Mouse (Mus musculus) forebrain, embryonic 16.5 days (tissue): ENCODE data around the gene Srl. TPM values are rescaled to one million over a fixed set of nuclear protein-coding genes. Genes with fewer than 3 reads are reported as not detected.

Experiments
- ATAC-seq: fragments of 200-750 bp; cut with Nextera tagmentation; 2 replicates; pipeline ENCODE4 v1.8.0; 2017; ENCODE audit warnings: mild to moderate bottlenecking, moderate library complexity
- H3K27ac ChIP-seq: fragments of 300-500 bp; sonication (generic); 2 replicates; pipeline ENCODE4 v1.5.1; 2014; ENCODE audit warnings: low read length, control low read depth
- H3K27me3 ChIP-seq: fragments of 300-500 bp; sonication (generic); replicated peaks from 2 replicates; pipeline ENCODE4 v1.6.1; 2014; ENCODE audit warnings: low read length; ENCODE audit not compliant: control insufficient read depth, insufficient read depth
- H3K36me3 ChIP-seq: fragments of 300-500 bp; sonication (generic); 2 replicates; pipeline ENCODE4 v1.6.1; 2014; ENCODE audit not compliant: control insufficient read depth, insufficient read depth
- H3K4me1 ChIP-seq: fragments of 300-500 bp; sonication (generic); replicated peaks from 2 replicates; pipeline ENCODE4 v1.6.1; 2014; ENCODE audit warnings: low read length; ENCODE audit not compliant: control insufficient read depth, insufficient read depth
- H3K4me2 ChIP-seq: fragments of 300-500 bp; sonication (generic); 2 replicates; pipeline ENCODE4 v1.6.1; 2014; ENCODE audit warnings: mild to moderate bottlenecking, low read length, control low read depth
- H3K4me3 ChIP-seq: fragments of 300-500 bp; sonication (generic); replicated peaks from 2 replicates; pipeline ENCODE4 v1.5.1; 2014; ENCODE audit warnings: mild to moderate bottlenecking, low read length, control low read depth
- H3K9ac ChIP-seq: fragments of 300-500 bp; sonication (generic); replicated peaks from 2 replicates; pipeline ENCODE4 v1.6.1; 2014; ENCODE audit warnings: low read depth, low read length, control low read depth
- H3K9me3 ChIP-seq: fragments of 300-500 bp; sonication (generic); 2 replicates; pipeline ENCODE4 v1.6.1; 2016; ENCODE audit warnings: low read length; ENCODE audit not compliant: control insufficient read depth
- WGBS: fragments of 180-500 bp; shearing (Covaris S2); extraction: QIAGEN DNeasy Blood & Tissue Kit; methylation state at CpG from one replicate; pipeline ENCODE4 v1.1.7; 2014; 5-methylcytosine and 5-hydroxymethylcytosine counted together
- polyA plus RNA-seq: library from polyadenylated mRNA; unstranded; fragments of >200 nt; fragmentation: Nextera tagmentation; extraction: Ambion mirVana; gene quantifications from 2 replicates; pipeline ENCODE4 v1.2.1, GENCODE M21; 2015

Gene Srl
- polyA plus RNA-seq, 1 experiment from 2014 or later: 45.2 TPM

DNA sequence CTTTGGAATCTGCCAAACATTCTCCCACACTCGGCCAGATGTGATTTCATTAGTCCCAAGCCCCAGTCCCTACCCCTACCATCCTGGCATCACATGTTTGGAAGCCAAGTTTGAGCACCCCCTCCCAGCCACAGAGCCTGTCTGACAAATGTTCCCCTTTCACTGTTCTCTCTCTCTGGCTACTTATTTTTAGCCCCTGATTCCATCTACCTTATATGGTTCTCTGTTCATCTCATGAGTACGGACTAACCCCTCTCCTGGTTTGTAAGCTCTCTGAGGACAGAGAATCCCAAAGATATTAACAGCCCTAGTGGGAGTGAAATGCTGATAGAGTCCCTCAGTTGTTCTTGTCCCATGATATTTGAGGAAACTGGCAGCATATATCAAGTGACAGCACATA is 30.2 kb downstream of the Srl start:
- no peak for ATAC-seq
- WGBS: 92% methylated on average over 2 of the region's 2 CpGs
- Histone ChIP-seq H3K4me1 (no peaks in the 10 kb centered on the region), H3K4me2 (no peak overlapping the region), H3K36me3 (no peaks in the 10 kb centered on the region), H3K4me3 (no peak overlapping the region), H3K27ac (no peak overlapping the region), H3K9ac (no peak overlapping the region), H3K9me3 (no peaks in the 10 kb centered on the region), H3K27me3 (no peaks in the 10 kb centered on the region)

DNA sequence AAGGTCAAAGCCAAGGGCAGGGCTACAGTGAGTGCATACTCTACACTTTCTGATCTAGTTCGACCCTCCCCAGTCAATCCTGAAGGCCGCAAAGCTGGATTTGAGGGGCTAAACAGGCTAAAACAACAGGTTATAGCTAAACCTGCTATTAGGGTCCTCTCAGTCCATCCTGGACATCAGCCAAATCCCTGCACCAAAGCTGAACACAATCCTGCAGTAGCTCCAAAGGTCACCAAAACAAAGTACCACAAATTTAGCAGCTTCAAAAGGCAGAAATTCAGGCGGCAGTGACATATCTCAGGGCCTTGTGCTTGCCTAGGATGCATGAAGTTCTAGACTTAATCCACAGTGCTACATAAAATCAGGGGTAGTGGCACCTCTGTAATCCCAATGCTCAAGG is 35.4 kb downstream of the Srl start:
- ATAC-seq: no peak
- Histone ChIP-seq H3K9me3 (no peaks in the 10 kb centered on the region), H3K27me3 (no peaks in the 10 kb centered on the region), H3K4me1 (no peaks in the 10 kb centered on the region), H3K4me3 (no peak overlapping the region), H3K4me2 (no peak overlapping the region), H3K36me3 (no peaks in the 10 kb centered on the region), H3K9ac (no peak overlapping the region), H3K27ac (no peak overlapping the region)
- 83% methylated on average over 3 of the region's 3 CpGs for WGBS

DNA sequence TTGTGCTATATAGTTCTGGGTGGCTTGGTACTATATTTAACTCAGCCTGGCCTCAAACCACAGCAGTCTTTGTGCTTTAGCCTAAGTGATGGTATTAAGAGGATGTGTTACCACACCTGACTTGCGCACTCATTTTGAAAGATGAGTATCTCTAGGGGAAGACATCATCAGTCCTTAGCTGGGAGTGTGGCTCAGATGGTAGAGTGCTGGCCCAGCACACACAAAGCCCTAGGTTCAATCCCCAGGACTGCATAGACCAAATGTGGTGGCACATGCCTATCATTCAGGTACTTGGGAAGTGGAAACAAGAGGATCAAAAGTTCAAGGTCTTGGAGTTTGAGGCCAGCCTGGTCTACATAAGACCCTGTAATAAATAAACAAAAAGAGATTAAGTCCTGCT is 38.1 kb downstream of the Srl start:
- Histone ChIP-seq H3K4me1 (no peaks in the 10 kb centered on the region), H3K9me3 (no peaks in the 10 kb centered on the region), H3K27ac (no peak overlapping the region), H3K4me2 (no peak overlapping the region), H3K4me3 (no peak overlapping the region), H3K36me3 (no peaks in the 10 kb centered on the region), H3K9ac (no peak overlapping the region), H3K27me3 (no peaks in the 10 kb centered on the region)
- 97% methylated on average over 1 of the region's 1 CpGs for WGBS
- no peak for ATAC-seq

DNA sequence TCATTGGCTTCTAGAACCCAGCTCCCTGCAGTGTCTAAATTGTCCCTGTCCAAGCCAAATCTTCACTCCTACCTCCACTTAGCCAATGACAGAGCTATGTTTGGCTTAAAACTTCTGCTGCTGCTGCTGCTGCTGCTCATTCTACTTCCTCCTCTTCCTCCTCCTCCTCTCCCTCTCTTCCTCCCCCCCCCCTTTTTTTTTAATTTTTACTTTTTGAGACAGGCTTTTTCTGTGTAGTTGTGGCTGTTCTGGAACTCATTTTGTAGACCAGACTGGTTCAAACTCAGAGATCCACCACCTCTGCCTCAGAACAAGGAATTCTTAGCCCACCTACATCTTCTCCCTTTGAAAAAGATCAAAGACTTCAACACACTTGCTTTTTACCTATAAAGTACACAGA is 39.0 kb downstream of the Srl start:
- Histone ChIP-seq H3K4me3 (no peak overlapping the region), H3K9ac (no peak overlapping the region), H3K4me2 (no peak overlapping the region), H3K27ac (no peak overlapping the region), H3K36me3 (no peaks in the 10 kb centered on the region), H3K9me3 (no peaks in the 10 kb centered on the region), H3K4me1 (no peaks in the 10 kb centered on the region), H3K27me3 (no peaks in the 10 kb centered on the region)
- ATAC-seq: no peak

DNA sequence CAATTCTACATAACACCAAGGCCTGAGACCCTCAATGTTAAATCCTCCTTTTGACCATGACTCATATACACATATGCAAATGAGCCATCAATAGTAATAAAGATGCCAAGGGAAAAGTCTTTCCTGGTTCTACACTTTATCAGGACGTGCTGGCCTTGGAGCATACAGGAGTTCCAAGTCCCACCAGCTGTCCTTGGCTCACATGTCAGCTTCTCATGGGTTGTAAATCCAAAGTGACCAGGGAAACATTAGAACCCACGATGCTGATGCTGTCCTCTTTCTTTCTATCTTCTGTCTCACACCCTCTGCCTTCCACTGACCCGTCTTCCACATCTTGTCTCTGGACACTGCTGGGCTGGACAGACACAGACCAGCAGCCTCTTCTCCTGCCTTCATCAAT is 39.9 kb downstream of the Srl start:
- no peak overlapping the region for H3K4me3 ChIP-seq
- 89% methylated on average over 3 of the region's 3 CpGs for WGBS
- H3K27ac ChIP-seq: no peak overlapping the region
- no peaks in the 10 kb centered on the region for H3K4me1 ChIP-seq
- no peak overlapping the region for H3K9ac ChIP-seq
- ATAC-seq: no peak
- no peaks in the 10 kb centered on the region for H3K9me3 ChIP-seq
- H3K4me2 ChIP-seq: no peak overlapping the region
- no peaks in the 10 kb centered on the region for H3K36me3 ChIP-seq
- H3K27me3 ChIP-seq: no peaks in the 10 kb centered on the region

DNA sequence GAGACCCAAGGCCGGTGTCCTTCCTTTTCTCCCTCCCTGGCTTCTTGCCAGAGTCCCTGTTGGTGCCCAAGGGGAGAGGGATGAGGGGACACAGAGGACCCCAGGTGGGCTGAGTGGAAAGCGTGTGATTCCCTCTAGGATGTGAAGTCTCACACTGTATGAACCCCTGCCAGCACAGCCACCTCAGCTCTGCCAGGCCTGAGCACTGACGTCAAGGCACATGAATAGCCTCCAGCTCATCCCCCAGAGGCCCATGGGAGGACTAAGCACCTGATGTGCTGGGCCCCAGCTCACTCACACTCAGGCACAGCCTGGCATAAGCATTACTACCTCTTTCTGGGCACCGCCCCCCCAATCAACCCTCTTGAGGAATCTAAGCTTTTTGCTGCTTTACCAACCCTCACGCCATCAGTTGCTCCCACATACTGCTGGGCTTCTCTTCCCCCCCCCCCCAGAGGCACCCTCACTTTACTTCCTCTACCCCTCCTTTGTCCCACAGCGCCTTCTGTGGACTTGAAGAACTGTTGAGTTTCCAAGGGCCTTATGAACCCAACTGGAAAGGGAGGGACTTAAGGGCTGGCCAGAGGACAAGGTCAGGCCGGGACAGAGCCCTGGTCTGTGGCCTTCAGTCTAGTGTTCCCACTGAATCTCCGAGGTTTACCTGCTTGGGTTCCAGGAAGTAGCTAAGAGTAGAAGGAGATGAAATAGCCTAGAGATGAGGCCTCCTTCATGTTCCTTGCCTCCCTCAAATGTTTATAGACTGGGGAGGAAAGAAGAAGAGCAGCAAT is 40.8 kb downstream of the Srl start:
- no peaks in the 10 kb centered on the region for H3K4me1 ChIP-seq
- no peak overlapping the region for H3K4me3 ChIP-seq
- WGBS: 80% methylated on average over 8 of the region's 8 CpGs
- no peak for ATAC-seq
- no peak overlapping the region for H3K27ac ChIP-seq
- H3K36me3 ChIP-seq: no peaks in the 10 kb centered on the region
- no peak overlapping the region for H3K4me2 ChIP-seq
- no peak overlapping the region for H3K9ac ChIP-seq
- no peaks in the 10 kb centered on the region for H3K27me3 ChIP-seq
- no peaks in the 10 kb centered on the region for H3K9me3 ChIP-seq

DNA sequence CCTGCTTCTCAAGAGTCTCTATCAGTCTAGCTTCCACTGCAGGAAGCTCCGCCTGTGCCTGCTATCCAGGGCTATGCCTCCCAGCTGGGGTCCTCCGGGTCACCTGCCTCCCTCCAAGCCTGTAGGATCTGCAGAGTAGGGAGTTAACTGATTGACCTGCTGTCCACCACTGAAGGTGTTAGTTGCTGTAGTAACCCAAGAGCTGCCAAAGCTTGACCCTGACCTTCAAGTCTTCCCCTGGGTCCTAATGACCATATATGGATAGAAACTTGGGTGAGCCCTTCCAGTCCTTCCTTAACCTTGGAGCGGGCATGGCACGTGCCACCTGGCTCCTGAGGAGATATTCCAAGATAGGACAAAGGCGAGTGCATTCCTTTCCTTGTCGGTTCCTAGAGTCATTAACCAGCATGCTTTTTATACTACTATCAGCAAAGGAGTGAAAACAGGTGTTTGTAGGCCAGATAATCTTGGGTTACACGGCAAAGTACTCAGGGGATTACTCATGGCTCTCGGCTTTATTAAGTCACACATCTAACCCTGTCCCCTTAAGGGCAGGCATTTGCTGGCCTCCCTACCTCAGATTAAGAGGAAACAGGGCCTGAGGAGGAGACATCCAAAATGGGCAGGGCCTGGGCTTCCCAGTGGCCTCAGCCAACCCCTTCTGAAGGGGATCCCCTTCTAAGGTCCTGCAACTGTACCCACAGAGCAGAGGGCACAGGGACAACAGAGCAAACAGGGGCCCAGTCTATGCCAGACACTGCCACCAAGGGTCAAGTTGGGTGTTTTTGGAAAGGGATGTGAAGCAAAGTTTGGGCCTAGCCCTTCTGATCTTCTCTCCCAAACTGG is 43.6 kb downstream of the Srl start:
- 85% methylated on average over 8 of the region's 8 CpGs for WGBS
- ATAC-seq: no peak
- no peak overlapping the region for H3K9ac ChIP-seq

DNA sequence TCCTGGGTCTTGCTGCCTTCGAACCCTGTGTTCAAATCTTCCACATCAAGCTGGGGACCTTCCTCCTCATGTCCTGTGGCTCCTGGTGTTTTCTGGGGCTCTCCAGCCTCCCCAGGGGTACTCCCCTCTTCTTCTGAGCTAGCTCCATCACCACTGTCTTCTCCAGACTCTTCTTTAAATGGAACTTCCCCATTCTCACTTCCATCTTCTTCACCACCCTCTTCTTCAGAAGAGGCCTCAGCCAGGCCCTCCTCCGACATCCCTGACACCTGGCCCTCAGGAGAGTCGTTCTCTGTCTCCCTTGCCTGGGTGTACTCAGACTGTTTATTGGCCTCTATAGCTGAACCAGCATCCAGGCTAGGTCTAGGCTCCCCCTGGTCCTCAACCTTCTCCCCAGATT is 45.1 kb downstream of the Srl start:
- no peaks in the 10 kb centered on the region for H3K36me3 ChIP-seq
- ATAC-seq: no peak
- no peak overlapping the region for H3K4me3 ChIP-seq
- no peaks in the 10 kb centered on the region for H3K27me3 ChIP-seq
- WGBS: 97% methylated on average over 3 of the region's 3 CpGs
- H3K4me2 ChIP-seq: no peak overlapping the region
- H3K9ac ChIP-seq: no peak overlapping the region
- H3K27ac ChIP-seq: no peak overlapping the region
- no peaks in the 10 kb centered on the region for H3K9me3 ChIP-seq
- H3K4me1 ChIP-seq: 0 out of 2 replicates have a peak, but pooled peaks cover 2% of the 10 kb centered on the region

More for the DNA sequence above, 43.6 kb downstream of the Srl start:
- Histone ChIP-seq H3K4me3 (no peak overlapping the region), H3K9me3 (no peaks in the 10 kb centered on the region), H3K36me3 (no peaks in the 10 kb centered on the region), H3K27me3 (no peaks in the 10 kb centered on the region), H3K4me1 (0 out of 2 replicates have a peak, but pooled peaks cover 2% of the 10 kb centered on the region), H3K27ac (no peak overlapping the region), H3K4me2 (no peak overlapping the region)

DNA sequence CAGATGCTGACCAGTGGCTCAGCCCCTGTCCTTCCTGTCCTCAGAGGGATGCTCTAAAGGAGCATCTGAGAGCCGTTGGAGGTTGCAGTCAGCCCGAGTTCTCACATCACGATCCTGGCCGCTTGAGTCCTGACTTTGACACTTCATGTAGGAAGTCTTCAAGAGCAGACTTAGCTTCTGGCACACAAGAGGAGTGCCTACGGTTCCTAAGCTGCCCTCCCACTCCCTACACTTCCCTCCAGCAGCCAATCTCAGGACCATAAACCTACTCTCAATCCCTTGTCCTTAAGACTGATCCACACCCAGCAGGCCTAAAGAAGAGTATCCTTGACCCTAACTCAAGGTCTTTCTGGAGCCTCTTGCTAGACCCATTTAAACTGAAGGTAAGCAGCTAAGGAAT is 45.8 kb downstream of the Srl start:
- WGBS: 94% methylated on average over 5 of the region's 5 CpGs

More for the DNA sequence above, 45.8 kb downstream of the Srl start:
- no peaks in the 10 kb centered on the region for H3K36me3 ChIP-seq
- H3K27ac ChIP-seq: no peak overlapping the region
- H3K9me3 ChIP-seq: no peaks in the 10 kb centered on the region
- no peak overlapping the region for H3K4me2 ChIP-seq
- no peaks in the 10 kb centered on the region for H3K27me3 ChIP-seq
- 0 out of 2 replicates have a peak, but pooled peaks cover 2% of the 10 kb centered on the region for H3K4me1 ChIP-seq
- no peak overlapping the region for H3K9ac ChIP-seq
- ATAC-seq: no peak
- no peak overlapping the region for H3K4me3 ChIP-seq
